19 mouse cellular contexts compared by ENCODE assay signal in genomic region chr10:117491711-117492110, GRCm38 (mm10).
A peak's percentile ranks its signal among the peaks of the same experiment; 100 is the strongest.
DNase-seq lines count a peak whose midpoint lies in the region; ATAC-seq and TF ChIP-seq lines count a peak whose summit lies in the region.
"Had no signal": no experiment of that assay in that cellular context is flagged by ENCODE, and none has a peak within 500 bp of the region (broad histone marks: within the 10 kb centered on the region; RNA-seq: fewer than 3 reads in every experiment).

No protein-coding gene starts in this region.

- no peak overlapping the region for H3K27ac ChIP-seq in midbrain, embryonic 11.5 days (ENCODE audit: low read depth, low read length)
- no peak overlapping the region for H3K27ac ChIP-seq in midbrain, postnatal 0 days (ENCODE audit: low read depth, low read length)
- no peak overlapping the region for H3K27ac ChIP-seq in lung, postnatal 0 days (ENCODE audit: low read length)

- no peak overlapping the region for H3K9ac ChIP-seq in midbrain, embryonic 11.5 days (ENCODE audit: low read length)
- H3K9ac ChIP-seq in midbrain, postnatal 0 days (replicated peaks; ENCODE audit: low read length, poor library complexity, severe bottlenecking) = no peak overlapping the region
- no peak overlapping the region for H3K9ac ChIP-seq in lung, postnatal 0 days (replicated peaks; ENCODE audit: low read depth)

- no peak overlapping the region for H3K4me3 ChIP-seq in midbrain, embryonic 11.5 days (ENCODE audit: low read depth, low read length)
- no peak overlapping the region for H3K4me3 ChIP-seq in midbrain, postnatal 0 days (ENCODE audit: low read depth, low read length)
- no peak overlapping the region for H3K4me3 ChIP-seq in lung, postnatal 0 days (ENCODE audit: low read depth, low read length)

- no peaks in the 10 kb centered on the region; the same call in 1 of the 2 replicates for H3K4me1 ChIP-seq in midbrain, embryonic 11.5 days (ENCODE audit: control insufficient read depth, insufficient read depth, low read length)
- no peaks in the 10 kb centered on the region; the same call in 1 of the 2 replicates for H3K4me1 ChIP-seq in midbrain, postnatal 0 days (ENCODE audit: insufficient read depth, low read length)
- H3K4me1 ChIP-seq in lung, postnatal 0 days (ENCODE audit: insufficient read depth, low read depth, low read length) = no peaks in the 10 kb centered on the region; the same call in 1 of the 2 replicates

- H3K9me3 ChIP-seq in midbrain, embryonic 11.5 days (ENCODE audit: control insufficient read depth, low read length) = no peaks in the 10 kb centered on the region
- H3K9me3 ChIP-seq in midbrain, postnatal 0 days (ENCODE audit: low read length) = no peaks in the 10 kb centered on the region
- H3K9me3 ChIP-seq in lung, postnatal 0 days (ENCODE audit: low read length) = no peaks in the 10 kb centered on the region
- H3K9me3 ChIP-seq: G1E had no signal

- H3K36me3 ChIP-seq in midbrain, embryonic 11.5 days (ENCODE audit: control insufficient read depth, insufficient read depth, low read length) = no peaks in the 10 kb centered on the region
- no peaks in the 10 kb centered on the region for H3K36me3 ChIP-seq in midbrain, postnatal 0 days (ENCODE audit: insufficient read depth, low read length)
- no peaks in the 10 kb centered on the region for H3K36me3 ChIP-seq in lung, postnatal 0 days (ENCODE audit: insufficient read depth, low read length)
- H3K36me3 ChIP-seq: G1E had no signal

- 70% methylated on average over 1 of the region's 1 CpGs for WGBS in midbrain, embryonic 11.5 days
- 80% methylated on average over 1 of the region's 1 CpGs for WGBS in midbrain, postnatal 0 days
- 67% methylated on average over 1 of the region's 1 CpGs for WGBS in lung, postnatal 0 days

- no peak for ATAC-seq in midbrain, embryonic 11.5 days (ENCODE audit: low FRiP score)
- ATAC-seq in midbrain, postnatal 0 days (ENCODE audit: low FRiP score) = no peak
- ATAC-seq in lung, postnatal 0 days = no peak
- ATAC-seq: activated CD4-positive, CD25-positive, alpha-beta regulatory T cell, adult 4 months; CD4-positive, CD25-positive, alpha-beta regulatory T cell, adult 4 months; Patski had no signal

- no peak for TF ChIP-seq EP300 in lung, postnatal 0 days (IDR thresholded peaks at IDR 0.05)

- H3K27me3 ChIP-seq in midbrain, embryonic 11.5 days (ENCODE audit: control insufficient read depth, insufficient read depth, low read length) = no peaks in the 10 kb centered on the region; the same call in 1 of the 2 replicates
- no peaks in the 10 kb centered on the region for H3K27me3 ChIP-seq in midbrain, postnatal 0 days (ENCODE audit: insufficient read depth, low read length)
- H3K27me3 ChIP-seq in lung, postnatal 0 days (replicated peaks; ENCODE audit: insufficient read depth, low read length) = no peaks in the 10 kb centered on the region
- H3K27me3 ChIP-seq: CH12.LX, Patski had no signal

- H3K4me2 ChIP-seq in midbrain, embryonic 11.5 days = no peak overlapping the region
- no peak overlapping the region for H3K4me2 ChIP-seq in midbrain, postnatal 0 days (ENCODE audit: low read depth, low read length, poor library complexity, severe bottlenecking)
- H3K4me2 ChIP-seq in lung, postnatal 0 days (replicated peaks; ENCODE audit: low read depth, low read length) = no peak overlapping the region

- DNase-seq in midbrain, embryonic 11.5 days (ENCODE audit: low spot score, missing footprints) = peak; percentile 60
- no peak for DNase-seq in midbrain, postnatal 0 days (ENCODE audit: low spot score)
- DNase-seq in adipocyte (ENCODE audit: low spot score) = peak; percentile 95
- no peak for DNase-seq in lung, postnatal 0 days (ENCODE audit: low spot score)
- DNase-seq: adrenal gland, adult 2 months; adrenal gland, adult 8-10 months; adrenal gland, postnatal 10 days; adrenal gland, postnatal 14 days; adrenal gland, postnatal 25 days; adrenal gland, postnatal 36 days; cerebellum, adult 11 months; cerebellum, adult 11-12 months; cerebellum, adult 18-20 months; cerebellum, adult 2 months had no signal

- no peak for TF ChIP-seq CTCF in midbrain, postnatal 0 days (IDR thresholded peaks at IDR 0.05)
- no peak for TF ChIP-seq CTCF in lung, postnatal 0 days (IDR thresholded peaks at IDR 0.05)

Comparison
In these comparisons a context has a peak if more than half of its experiments do, and no peak if none do; other contexts are left out.
1. DNase-seq: peak in midbrain, embryonic 11.5 days (single experiment) and adipocyte (single experiment); none in midbrain, postnatal 0 days (single experiment) and lung, postnatal 0 days (single experiment).